Mouse (Mus musculus) CD4-positive, CD25-positive, alpha-beta regulatory T cell, adult 2 months (primary cell): ENCODE measurements around the gene Nckipsd.

Source experiments
- DNase-seq: peaks from one replicate; pipeline ENCODE4 v3.0.0-alpha.2; 2012; ENCODE audit warnings: low read depth, low spot score

Gene Nckipsd

DNA sequence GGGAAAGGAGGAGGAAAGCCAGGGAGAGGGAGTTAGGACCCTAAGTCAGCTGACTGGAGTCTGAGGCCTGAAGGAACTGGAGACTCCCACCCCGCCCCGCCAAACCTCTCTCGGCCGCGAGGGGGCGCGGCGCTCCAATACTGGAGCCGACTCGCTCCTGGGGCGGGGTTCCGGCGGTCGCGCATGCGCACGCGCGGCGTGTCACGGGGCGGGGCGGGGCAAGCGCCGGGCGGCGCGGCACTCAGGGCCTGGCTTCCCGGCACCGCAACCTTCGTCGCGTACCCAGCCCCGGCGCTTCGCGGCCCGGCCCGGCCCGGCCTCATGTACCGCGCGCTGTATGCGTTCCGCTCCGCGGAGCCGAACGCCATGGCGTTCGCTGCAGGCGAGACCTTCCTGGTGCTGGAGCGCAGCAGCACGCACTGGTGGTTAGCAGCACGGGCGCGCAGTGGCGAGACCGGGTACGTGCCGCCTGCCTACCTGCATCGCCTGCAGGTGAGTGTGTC lies at the start of gene Nckipsd:
Nckipsd (plus strand) TSS at position 206 of the 503 bp plus-strand sequence.
- DNase-seq = peak; percentile 97

DNA sequence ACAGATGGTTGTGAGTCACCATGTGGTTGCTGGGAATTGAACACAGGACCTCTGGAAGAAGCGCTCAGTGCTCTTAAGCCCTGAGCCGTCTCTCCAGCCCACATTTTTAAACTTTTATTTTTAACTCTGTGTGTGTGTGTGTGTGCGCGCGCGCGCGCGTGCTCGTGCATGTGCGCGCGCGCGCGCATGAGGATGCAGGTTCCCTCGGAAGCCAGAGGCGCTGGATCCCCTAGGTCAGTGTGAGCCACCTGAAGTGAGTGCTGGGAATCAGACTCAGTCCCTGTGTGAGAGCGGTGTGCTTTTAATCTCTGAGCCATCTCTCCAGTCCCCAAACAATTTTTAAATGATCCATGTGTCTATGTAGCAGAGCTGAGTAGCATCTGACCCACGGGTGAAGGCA lies 49.0 kb upstream of the Nckipsd start:
- DNase-seq = no peak

DNA sequence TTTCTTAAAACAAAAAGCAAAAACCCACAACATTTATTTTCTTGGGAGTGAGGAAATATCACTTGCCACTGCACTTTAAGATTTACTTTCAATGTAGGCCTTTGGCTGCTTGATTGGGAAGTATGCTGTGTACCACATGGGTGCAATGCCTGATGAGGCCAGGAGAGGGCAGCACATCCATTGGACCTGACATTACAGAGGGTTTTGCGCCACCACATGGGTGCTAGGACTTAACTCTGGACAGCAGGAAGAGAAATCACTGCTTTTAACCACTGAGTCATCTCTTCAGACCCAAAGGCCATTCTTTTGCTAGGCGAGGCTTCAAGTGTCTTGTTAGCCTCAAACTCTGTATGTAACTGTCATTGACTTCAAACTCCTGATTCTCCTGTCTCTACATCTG lies 48.4 kb upstream of the Nckipsd start:
- DNase-seq = peak; percentile 74

DNA sequence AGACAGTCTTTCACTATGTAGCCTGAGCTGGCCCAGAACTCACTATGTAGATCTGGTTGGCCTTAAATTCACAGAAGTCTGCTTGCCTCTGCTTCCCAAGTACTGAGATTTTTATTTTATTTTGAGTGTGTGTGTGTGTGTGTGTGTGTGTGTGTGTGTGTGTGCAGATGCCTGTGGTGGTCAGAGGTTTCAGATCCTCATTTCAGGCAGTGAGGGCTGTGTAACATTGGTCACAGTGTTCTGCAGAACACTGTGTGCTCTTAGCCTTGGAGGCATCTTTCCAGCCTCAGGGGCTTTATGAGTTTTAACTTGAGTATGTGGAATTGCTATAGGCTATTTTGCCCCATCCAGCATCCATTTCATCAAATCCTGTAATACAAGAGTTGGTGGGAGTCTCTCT lies 46.6 kb upstream of the Nckipsd start:
- DNase-seq = no peak

DNA sequence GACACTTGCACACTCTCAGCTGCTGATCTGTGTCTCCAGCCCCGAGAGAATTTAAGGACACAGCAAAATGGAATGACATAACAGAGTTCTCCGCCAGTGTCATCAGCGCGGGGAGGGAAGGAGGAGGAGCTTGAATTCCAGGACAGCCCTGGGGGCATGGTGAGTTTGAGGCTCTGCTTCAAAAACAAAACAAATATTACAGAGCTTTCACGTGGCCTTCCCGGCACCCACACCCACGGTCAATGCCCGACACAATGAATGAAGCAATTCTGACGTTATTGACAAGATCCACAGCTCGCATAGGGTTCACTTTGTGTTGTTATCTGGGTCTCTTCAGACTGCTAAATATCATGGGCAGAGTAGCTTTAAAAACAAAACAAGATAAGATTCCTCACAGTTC lies 43.2 kb upstream of the Nckipsd start:
- DNase-seq = no peak

DNA sequence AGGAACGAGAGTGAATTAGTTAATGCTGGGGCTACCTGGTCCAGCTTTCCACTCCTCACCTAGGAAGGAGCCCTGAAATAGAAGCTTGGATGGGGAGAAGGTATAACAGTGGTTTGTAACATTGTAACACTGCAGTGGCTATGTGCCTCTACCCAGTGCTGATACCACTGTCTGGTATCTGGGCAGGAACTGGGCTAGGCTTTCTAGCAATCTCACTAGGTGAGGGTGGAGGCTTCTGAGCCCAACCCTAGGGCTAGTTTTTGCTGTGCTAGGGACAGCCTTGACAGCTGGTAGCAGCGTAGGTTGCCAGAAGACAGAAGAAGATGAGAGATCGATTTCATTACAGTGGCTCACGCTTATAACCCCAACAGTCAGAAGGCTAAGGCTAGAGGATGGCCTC lies 31.6 kb upstream of the Nckipsd start:
- DNase-seq = no peak

DNA sequence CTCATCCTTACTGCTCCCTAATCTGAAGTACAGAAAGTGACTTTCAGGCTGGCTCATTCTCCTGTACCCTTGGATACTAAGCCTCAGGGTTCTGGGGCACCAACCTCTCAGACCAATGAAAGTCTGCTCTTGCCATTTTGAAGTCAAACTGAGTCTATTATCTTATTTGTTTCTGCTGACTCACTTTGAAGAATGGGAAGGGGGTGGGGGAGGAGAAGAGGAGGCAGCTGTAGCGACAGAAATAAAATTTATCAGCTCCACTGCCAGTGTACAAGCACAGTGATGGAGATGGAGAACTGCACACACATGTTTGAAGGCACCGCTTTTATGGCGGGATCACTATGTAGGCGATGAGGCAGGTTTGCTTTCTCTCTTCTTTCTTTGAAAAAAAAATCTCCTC lies 30.9 kb upstream of the Nckipsd start:
- no peak for DNase-seq

DNA sequence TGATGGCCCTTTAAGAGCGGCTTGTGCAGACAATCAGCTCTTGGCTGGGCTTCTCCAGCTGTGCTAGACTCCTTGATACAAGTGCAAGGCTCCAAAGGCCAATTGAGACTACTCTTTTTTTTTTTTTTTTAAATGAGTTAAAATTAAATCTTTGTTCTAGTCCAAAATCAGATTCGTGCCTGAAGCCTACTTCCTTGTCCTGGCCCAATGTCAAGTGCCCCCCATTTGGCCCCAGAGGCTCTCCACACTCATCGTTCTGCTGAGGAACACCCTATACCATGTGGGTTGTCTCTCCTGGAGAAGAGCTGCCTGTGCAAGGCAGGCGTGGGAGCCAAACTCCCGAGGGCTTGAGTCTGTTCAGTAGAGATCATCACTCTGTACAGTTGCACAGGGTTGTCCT lies 27.2 kb upstream of the Nckipsd start:
- DNase-seq = no peak

DNA sequence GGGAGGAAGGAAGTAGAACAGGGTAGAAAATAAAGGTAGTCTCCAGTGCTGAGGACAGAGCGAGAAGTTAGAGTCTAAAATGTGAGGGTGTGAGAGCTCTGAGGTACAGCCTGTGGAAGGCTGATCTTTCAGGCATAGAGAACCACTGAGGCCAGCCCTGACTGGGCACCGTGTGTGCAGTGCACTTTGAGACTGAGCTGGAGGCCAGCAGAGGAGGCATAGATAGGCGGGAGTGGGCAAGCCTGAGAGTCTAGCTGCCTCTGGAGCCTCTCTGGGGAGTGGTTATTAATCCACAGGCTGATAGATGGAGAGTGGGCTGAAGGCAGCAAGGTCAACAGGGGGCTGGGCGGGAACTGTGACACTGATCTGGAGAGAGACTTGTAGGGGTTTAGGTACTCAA lies 26.3 kb upstream of the Nckipsd start:
- DNase-seq = no peak

DNA sequence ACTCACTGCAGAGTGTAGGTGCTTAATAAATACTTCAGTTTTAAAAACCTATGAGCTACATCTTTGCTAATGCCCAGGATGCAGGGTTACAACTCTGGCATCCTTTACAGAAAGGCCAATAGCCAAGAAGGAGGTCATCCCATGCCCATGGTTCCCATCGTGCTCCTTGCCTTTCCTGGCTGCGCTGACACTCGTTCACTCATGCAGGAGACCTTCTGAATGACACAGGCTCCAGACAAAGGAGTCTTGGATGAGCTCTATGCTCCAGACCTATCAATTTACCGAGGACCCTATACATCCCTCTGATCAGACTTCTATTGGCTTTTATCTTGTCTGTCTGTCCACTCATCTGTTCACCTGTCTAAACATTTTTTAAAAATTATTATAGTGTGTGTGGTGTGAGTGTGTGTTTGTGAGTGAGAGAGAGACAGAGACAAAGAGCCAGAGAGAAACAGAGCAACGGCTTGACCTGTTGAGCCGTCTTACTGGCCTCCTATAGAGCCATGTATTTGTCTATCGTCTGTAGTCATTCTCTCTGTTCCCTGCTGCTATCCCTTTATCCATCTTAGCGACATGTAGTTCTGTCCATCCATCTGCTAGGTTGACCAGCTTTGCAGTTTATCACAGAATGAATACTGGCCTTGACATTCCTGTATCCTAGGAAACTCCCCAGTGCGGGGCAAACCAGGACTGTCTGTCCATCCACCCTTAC lies 25.2 kb upstream of the Nckipsd start:
- no peak for DNase-seq

DNA sequence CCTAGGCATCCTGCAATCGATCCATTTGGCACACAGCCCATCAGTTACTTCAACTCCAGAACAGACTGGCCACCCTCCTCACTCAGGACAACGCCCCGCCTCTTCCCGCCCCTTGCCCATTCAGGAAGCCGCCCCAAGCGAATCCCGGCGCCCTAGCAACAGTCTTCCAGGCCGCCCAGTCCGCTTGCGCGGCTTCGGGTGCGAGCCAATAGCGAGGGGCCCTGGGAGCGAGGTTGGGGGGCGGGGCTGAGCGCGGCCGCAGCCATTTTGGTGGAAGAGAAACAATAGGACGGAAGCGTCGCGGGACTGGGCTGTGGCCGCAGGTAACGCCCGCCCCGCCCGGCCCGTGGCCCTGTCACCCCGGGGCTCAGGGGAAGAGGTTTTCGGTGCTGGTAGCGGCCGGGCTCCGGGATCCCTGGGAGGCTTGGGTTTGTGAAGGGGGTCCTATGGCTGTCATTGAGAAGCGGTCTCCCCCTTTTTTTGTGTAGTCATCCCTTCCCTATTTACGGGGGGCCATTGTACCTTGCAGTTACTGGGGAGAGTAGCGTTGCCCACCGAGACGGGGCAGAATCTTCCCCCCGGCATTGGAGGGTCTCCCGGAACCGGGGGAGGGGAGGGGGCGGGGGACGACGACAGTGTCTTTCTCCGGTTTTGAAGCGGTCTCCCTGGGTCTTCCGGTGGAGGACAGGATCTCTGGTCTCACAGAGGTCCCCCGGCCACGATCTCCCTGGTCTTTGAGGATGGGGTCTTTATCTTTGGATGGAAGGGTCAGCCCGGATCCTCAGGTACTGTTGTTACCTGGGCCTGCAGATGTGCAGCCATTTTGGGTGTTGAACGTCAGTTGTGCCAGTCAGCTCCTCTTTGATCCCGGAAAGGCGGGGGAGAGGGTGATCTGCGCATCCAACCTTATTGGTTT lies 24.4 kb upstream of the Nckipsd start, which contains the start of gene Ip6k2:
Ip6k2 (plus strand) TSS at position 249 of the 916 bp plus-strand sequence.
- peak; percentile 93 for DNase-seq

DNA sequence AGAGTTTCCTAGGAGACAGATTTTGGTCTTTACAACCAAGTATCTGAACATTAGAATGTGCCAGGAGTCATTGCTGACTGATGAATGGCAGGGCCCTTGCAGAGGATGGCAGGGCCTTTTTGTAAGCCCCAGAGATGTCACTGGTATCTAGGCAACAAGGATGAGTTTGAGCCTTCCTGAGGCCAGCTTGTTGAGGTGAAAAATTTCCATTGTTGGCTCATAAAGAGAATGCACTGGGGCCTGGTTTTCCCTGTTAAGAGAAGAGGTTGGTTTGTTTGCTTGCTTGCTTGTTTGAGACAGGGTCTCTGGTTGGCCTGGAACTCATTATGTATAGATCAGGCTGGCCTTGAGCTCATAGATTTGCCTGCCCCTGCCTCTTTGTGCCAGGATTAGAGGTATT lies 22.8 kb upstream of the Nckipsd start:
- no peak for DNase-seq

DNA sequence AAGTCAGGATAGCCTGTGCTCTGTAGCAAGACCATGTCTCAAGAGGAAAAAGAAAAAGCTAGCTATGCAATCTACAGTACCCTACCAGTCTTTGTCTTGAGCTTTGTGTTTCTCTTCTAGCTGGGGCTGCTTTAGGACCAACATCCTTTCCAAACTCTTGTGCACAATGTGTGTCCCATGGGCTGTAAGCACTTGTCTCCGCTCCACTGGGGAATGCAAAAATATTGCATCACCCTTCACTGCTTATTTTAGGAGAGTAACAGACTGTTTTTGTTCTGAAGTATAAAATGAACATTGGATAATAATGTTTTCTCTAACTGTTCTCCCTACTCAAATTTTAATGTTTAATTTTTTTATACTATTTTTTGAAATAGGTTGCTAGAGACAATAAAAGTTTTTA lies 21.7 kb upstream of the Nckipsd start:
- DNase-seq = no peak

DNA sequence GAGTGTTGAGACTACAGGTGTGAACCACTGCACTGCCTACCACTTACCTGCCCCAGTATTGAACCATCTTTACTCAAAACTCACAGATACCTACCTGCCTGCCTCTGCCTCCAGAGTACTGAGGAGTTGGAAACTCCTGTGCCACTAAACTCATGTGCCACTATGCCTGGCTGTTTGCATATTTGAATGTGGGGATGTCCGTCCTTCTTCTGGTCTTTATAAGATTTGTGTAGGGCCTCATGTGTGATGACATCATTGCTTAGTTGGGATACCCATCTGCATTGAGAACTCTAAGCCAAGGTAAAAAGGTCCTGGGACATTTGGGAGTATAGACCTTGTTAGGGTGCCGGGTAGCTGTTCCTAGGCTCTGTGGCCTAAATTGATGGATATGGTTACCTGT lies 21.1 kb upstream of the Nckipsd start:
- DNase-seq = no peak

DNA sequence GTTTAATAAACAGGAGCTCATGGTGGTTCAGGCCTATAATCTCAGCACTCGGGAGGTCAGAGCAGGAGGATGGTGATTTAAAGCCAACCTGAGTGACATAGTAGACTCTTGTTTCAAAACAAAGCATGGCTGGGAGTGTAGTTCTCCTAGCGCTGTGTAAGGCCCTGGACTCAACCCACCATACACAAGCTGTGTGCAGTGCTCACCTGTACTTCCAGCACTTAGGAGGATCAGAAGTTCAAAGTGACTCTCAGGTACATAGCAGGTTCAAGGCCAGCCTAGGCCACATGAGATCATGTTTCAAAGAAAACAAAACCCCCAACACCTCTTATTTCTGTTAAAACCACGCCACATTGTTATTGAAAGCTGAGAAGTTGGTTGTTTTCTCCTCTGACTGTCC lies 19.5 kb upstream of the Nckipsd start:
- no peak for DNase-seq

DNA sequence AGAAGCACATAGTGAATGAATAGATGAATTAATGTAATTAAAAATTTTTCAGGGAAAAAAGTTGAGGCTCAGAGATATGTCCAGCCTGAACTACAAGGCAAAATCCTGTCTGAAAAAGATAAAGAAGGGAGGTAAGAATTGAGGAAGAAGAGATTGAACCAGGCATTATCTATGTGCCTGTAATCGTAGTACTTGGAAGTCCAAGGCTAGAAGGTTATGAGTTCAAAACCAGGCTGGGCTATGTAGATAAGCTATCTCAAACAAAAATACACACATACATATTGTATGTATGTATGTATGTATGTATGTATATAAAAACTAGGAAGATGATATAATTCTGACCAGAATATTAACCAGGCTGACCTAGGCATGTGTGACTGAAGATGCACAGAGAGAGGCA lies 15.9 kb upstream of the Nckipsd start:
- no peak for DNase-seq

DNA sequence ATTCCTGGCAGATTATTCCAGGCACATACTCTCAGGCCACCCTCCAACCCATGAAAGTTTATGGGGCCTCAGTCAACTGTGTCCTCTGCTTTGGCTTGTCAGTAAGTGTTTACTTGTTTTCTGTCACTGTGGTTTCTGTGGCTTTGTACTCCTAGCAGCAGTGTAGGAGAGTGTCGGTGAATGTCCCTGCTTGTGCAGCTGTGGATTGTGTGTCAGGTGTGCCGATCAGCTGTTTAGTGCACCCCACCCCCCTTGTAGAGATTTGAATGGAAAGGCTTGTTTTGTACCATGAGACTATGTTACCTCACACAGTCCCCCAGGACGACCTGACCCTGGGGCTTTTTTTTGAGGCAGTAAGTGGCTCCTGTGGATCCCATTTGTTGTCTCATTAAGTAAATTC lies 15.4 kb upstream of the Nckipsd start:
- DNase-seq = peak; percentile 46

DNA sequence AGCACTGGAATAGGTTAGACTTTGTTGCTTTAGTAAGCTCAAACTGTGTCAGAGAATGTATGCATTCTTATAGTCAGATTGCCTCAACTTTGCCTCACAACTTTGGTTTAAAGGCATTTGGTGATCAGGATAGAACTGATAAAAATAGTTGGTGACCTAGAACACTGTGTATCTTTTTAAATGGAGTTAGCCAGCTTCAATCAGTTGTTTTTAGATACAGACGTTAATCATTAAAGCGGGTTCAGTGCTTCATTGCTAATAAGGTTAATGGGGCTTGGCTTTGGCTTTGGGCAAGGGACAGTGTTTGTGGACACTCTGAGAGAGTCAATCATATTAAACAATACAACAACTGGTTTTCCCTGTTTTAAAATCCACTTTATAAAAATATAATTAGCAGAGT lies 12.9 kb upstream of the Nckipsd start:
- no peak for DNase-seq

DNA sequence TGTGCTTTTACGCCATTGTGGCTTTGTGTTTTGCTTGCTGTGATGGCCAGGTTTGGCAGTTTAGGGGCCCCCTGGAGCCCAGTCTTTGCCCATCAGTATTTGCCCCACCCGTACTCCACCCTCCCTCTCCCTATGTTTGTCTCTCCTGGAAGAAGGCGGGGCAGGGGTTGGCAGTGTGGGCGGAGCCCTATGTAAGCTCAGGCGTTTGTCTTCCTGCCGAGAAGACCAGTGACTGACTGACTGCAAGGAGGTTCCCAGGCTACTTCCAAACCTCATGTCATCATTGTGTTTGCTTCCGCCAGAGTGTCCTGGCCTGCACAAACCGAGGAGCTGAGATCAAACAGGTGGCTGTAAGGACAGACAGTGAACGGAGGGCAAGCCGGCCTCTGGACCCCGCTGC lies 12.4 kb upstream of the Nckipsd start:
- DNase-seq = no peak

DNA sequence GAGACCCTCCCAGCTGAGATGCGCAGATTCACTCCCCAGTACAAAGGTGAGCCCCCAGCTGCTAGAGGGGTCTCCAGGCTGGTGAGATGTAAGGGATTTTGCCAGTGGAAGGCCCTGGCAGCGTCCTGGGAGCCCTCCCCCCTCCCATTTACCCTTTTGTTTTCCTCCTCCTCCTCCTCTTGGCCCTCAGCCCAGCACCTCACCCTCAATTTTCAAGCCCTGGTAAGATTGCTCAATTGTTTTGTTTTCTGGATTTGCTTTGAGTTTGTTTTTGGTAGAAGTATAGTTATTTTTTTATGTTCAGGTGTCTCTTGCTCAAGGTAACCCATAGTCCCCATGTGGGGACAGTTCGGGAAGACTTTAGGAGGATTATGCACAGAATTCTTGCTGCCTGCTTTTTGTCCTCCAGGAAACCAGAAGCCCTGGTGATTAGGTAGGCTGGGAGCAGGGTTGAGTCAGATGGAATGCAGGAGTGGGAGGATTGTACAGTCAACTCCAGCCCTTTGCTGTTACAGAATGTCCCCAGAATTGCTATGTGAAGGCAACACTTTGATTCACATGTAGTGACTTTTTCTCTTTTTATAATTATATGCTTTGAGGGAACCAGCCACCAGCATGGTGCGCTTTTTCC lies 11.7 kb upstream of the Nckipsd start:
- no peak for DNase-seq

DNA sequence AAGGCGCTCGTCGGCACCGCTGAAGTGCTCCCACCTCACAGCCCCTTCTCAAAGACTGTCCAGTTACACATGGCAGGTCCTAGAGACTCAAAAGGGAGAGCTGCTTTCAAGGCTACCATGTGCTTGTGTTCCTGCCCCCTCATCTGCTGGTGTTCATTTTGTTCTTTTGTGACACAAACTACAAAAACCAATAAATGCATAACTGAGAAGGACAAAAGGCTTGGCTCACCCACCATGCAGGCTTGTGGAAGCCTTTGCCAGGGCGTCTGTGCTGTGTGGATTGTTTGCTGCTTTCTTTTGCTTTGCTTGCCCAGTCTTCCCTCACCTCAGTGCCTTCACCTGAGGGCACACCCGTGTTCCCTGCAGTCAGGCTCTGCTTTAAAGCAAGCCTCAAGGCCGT lies 10.7 kb upstream of the Nckipsd start:
- no peak for DNase-seq

DNA sequence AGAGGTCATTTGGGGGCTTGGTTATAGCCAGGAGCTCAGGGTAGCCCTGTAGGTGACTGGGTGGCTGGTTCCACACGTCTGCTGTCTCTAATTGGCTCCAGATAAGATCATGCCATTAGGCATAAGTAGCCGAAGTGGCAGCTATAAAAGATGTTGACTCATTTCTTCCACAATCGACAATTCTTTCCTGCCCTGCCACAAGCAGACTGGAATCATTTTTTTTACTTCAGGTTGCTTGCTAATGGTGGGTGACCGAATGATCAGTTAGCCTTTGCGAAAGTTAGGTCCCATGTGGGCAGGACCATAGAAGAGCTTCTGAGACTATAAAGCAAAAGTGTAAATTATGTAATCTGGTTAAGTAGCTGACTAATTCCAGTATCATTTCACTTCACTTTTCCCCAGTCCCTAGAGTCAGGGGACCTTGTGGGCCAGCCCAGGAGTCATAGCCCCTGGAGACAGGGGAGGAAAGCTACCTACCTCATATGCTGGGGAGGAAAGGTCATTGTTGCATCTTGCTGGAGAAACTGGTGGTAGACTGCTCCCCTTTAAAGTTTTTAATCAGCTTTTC lies 9.6 kb upstream of the Nckipsd start:
- no peak for DNase-seq
